Mouse (Mus musculus) thymus, postnatal 36 days (tissue): ENCODE measurements around the gene Higd2a.

Source experiments
- DNase-seq, 2 experiments: peaks; one replicate each; pipeline ENCODE4 v3.0.0; 2022; ENCODE audit warnings: mixed read lengths in 2 of 2

Gene Higd2a

GRCm38 (mm10) chr13:54589996-54590951, at the start of gene Higd2a, which contains the start of gene Nop16:
TSS of gene Higd2a (plus strand) at chr13:54590207.
TSS of gene Nop16 (minus strand) at chr13:54590090.
- DNase-seq: peak; percentile 92 to 95

- DNase-seq: no peak
Measured at GRCm38 (mm10) chr13:54548036-54548435, 42.0 kb upstream of the Higd2a start.

GRCm38 (mm10) chr13:54556176-54556575, 33.8 kb upstream of the Higd2a start:
- DNase-seq: no peak

- no peak for DNase-seq
Measured at GRCm38 (mm10) chr13:54556796-54557195, 33.2 kb upstream of the Higd2a start.

- no peak for DNase-seq
Measured at GRCm38 (mm10) chr13:54557652-54558051, 32.4 kb upstream of the Higd2a start.

GRCm38 (mm10) chr13:54559656-54560055, 30.4 kb upstream of the Higd2a start:
- no peak for DNase-seq

- no peak for DNase-seq
Measured at GRCm38 (mm10) chr13:54560608-54561007, 29.4 kb upstream of the Higd2a start.

- DNase-seq: no peak
Measured at GRCm38 (mm10) chr13:54562562-54562961, 27.4 kb upstream of the Higd2a start.

GRCm38 (mm10) chr13:54564232-54565200, 25.5 kb upstream of the Higd2a start:
- DNase-seq: no peak

GRCm38 (mm10) chr13:54565201-54565581, 24.8 kb upstream of the Higd2a start, which contains the start of gene 4833439L19Rik:
TSS of gene 4833439L19Rik (minus strand) at chr13:54565435.
- peak; percentile 96 for DNase-seq

GRCm38 (mm10) chr13:54565594-54566345, 24.2 kb upstream of the Higd2a start:
- DNase-seq: peak; percentile 53 to 62

GRCm38 (mm10) chr13:54568380-54568779, 21.6 kb upstream of the Higd2a start:
- DNase-seq: no peak

- DNase-seq: no peak
Measured at GRCm38 (mm10) chr13:54569282-54569681, 20.7 kb upstream of the Higd2a start.

- DNase-seq: no peak
Measured at GRCm38 (mm10) chr13:54570736-54571135, 19.3 kb upstream of the Higd2a start.

GRCm38 (mm10) chr13:54571637-54572036, 18.4 kb upstream of the Higd2a start:
- no peak for DNase-seq

- DNase-seq: no peak
Measured at GRCm38 (mm10) chr13:54572621-54573020, 17.4 kb upstream of the Higd2a start.

GRCm38 (mm10) chr13:54574854-54575481, 15.0 kb upstream of the Higd2a start, which contains the start of gene Arl10:
TSS of gene Arl10 (plus strand) at chr13:54575015.
- DNase-seq: peak; percentile 53 to 65

- DNase-seq: no peak
Measured at GRCm38 (mm10) chr13:54575489-54575888, 14.5 kb upstream of the Higd2a start.

- DNase-seq: no peak
Measured at GRCm38 (mm10) chr13:54577652-54578507, 12.1 kb upstream of the Higd2a start.

GRCm38 (mm10) chr13:54581385-54581784, 8.6 kb upstream of the Higd2a start:
- no peak for DNase-seq

- DNase-seq: no peak
Measured at GRCm38 (mm10) chr13:54582126-54582525, 7.9 kb upstream of the Higd2a start.
